Mouse (Mus musculus): ENCODE results near the gene Ubiad1.

Gene Ubiad1

DNA sequence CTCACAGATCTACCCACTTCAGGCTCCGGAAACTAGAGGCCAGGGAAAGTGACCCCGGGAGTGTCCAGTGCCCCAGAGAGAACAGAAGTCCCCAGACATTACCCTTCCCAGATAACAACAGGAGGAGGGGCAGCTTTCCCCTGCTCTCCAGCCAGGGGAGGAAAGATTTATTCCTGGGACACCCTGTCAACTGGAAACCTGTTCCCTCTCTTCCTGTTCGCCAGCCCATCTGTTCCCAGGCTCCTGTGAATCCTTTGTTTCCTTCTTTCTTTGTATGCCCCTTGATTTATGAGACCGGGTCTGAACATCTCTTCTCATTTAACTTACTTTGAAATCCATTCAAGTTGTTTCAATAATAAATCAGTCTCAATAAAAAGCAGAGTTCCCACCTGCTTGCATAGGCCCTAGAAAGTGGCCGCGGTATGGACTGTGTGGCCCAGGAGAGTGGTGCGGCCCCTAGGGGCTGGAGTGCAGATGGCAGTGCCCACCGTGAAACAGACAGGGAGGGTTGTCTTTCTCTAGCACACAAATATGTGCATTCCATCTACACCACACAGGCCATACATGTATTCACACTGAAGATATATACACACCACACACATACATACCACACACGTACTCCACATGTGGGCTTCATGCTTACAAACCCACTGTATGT, 45.0 kb downstream of the Ubiad1 start:
- DNase-seq, result no peak

DNA sequence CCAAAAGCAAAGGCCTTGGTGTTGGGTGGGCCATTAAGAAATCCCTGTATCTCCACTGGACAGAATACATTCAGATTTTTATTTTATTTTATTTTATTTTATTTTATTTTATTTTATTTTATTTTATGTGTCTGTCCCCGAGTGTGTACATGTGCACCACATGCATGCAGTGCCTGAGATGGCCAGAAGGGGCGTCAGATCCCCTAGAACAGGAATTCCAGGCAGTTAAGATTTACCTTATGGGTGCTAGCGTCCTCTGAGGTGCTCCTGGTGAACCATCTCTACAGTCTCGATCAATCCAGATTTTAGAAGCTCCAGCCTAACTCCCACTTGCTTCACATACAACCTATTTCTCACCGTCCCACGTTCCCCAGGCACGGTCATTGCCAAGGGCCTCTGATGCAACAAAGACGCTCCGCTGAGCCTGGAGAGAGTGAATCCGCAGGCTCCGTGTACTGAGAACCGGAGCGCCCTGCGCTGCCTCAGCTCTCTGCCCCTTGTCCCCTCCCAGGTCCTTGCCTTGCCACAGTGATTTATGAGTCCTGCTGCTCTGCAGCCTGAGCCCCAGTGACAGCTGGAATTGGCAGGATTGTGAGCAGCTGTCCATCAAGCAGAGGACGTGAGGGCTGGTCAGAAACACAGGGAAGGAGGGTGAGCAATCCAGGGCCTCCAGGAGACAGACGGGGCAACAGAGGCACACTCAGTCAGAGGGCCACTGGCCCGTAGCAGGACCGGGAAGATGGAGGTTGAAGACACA, 46.9 kb downstream of the Ubiad1 start:
- no peak for DNase-seq

DNA sequence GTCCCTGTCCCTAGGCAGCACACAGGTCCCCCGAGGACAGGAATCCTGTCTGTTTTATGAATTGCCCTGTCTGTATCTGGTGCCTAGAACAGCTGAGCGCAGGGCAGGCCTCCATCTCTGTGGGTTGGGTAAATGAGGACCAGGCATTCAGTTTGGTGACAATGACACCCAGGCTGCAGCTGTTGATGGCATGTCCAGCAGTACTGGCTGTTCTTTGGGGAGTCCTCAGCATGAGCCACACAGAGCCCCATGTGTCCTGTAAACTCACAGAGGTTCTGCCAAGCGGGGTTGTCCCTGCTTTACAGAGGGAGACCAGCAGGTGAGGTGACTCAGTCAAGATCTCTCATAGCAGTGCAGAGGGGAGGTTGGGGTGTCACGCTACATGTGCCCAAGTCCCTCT, 47.5 kb downstream of the Ubiad1 start:
- DNase-seq, result no peak

DNA sequence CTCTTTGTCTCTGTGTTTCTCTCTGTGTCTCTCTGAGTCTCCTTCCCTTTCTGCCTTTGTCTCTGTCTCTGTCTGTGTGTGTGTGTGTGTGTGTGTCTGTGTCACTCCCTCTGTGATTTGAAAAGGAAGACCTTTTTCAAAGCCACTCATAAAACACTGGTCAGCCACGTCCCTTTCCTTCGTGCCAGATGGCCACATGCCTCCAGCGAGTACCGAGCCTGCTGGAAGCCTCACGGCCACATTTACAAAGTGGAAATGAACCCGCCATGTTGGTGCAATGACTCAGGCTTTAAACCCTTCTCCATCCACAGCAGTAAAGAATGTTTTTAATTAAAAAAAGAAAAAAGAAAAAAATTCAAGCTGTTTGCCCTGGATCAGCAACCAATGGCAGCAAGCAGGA, 48.7 kb downstream of the Ubiad1 start:
- DNase-seq, result no peak

DNA sequence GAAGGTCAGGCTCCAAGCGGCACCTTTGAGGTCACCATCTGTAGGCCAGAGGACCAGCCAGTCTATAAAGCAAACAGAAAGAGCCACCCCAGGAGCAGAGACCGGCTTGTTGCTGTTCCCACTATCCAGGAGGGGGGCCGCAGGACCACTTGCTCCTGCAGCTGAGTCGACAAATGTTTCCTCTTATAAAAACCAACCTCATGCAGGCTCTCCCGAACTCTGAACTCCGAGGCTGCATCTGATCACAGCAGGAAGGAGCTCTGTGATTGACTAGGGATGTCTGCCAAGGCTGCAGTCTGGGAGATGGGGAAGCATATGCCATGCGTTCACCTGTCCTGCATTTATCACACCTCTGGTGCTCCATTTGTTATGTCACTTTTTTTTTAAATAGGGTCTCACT, 49.4 kb downstream of the Ubiad1 start:
- DNase-seq, result no peak

DNA sequence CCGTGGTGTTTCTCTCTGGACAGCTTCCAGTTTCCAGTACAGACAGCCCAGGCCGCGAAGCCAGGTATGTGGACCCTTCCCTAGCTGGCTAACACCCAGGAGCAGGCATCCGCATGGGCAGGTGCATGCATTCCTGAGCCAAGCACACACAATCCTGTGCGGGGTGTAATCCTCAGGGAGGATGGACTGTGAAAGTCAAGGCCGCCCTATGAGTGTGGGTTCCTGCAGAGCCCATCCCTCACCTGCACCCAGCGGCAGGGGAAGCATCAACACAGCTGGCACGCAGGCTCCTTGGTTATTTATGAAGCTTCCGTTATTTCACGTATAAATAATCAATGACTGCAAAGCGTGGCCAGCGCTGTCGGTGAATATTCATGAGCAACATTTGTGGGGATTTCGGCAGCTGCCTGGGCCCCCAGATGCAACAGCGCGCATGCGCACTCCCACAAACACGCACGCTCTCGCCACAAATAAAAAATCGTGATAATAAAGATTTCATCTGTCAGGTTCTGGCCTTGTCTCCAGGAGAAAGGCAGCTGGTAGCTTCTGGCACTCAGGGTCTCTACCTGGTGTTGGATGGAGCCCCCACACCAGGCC, 52.8 kb downstream of the Ubiad1 start:
- no peak for DNase-seq

DNA sequence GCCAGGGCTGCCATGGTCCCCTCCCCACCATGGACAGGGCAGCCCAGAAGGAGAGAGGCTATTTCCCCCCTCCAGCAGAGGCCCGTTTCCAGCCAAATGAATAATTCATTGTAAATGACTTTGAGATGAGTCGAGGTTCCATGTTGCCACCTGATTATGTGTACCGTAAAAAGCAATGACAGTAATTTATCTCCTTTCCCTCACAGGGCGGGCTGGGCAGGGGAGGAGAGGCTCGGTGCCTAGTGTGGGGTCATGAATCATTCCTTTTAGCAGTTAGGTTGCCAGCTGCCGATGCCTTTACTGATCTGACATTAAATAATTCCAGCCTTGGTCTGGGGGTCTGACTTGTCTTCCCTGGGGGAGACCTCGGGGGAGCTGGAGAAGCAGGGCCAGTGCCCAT, 54.9 kb downstream of the Ubiad1 start:
- DNase-seq, result no peak

DNA sequence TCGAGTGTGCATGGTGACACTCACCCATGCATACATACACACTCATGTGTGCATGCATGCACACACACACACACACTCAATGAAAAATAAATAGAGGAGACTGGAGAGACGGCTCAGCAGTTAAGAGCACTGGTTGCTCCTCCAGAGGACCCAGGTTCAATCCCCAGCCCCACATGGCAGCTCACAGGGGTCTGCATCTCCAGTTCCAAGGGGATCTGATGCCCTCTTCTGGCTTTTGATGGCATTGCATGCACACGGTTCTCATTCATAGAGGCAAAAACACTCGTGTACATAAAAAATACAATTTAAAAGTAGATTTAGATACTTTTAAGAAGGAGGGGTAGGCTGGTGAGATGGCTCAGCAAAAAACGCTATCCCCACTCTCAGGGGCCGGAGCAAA, 55.5 kb downstream of the Ubiad1 start:
- peak in 1 of 2 experiments; percentile 14 for DNase-seq

DNA sequence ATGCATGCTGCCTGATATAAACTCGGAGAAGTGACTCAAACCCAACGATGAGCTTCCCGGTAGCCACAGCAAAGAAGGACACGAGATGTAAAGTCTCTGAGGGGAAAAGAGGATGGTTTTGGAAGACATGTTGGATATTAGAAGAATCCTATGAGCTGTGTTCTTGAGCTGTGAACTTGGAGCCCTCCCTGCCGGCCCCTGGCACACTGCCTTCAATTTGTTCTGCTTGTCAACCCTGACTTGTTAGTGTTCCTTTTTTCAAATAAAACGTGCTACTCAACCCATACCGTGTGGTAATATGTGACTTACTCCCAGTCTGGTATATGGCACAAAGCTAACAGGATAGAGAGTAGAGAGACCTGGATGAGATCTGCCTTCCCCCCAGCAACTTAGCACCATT, 59.3 kb downstream of the Ubiad1 start:
- no peak for DNase-seq
